In genomic region chr7:112202194-112202593, GRCm38 (mm10) we compare ENCODE assay signal across 11 mouse cellular contexts. TPM values are rescaled to one million over a fixed set of nuclear protein-coding genes. Genes with fewer than 3 reads are reported as not detected.
DNase-seq lines count a peak whose midpoint lies in the region; ATAC-seq and TF ChIP-seq lines count a peak whose summit lies in the region.
"Had no signal": no experiment of that assay in that cellular context is flagged by ENCODE, and none has a peak within 500 bp of the region (broad histone marks: within the 10 kb centered on the region; RNA-seq: fewer than 3 reads in every experiment).

No protein-coding gene starts in this region.

- no peak for DNase-seq in kidney, postnatal 25 days
- no peak for DNase-seq in Patski (ENCODE audit: low read depth, low spot score)
- peak; percentile 93 for DNase-seq in brain, adult 2 months (ENCODE audit: low read depth, low spot score)
- DNase-seq in thymus, postnatal 25 days: no peak
- DNase-seq in spleen, postnatal 36 days (ENCODE audit: low spot score in 2 of 2): no peak
- DNase-seq: right cerebral cortex, postnatal 14 days; thymus, adult 18-20 months had no signal

- H3K36me3 ChIP-seq in kidney, embryonic 14.5 days (ENCODE audit: control insufficient read depth, insufficient read depth, low read length): no peaks in the 10 kb centered on the region
- H3K36me3 ChIP-seq: G1E; limb, embryonic 15.5 days had no signal

- POLR2A ChIA-PET in Patski (lab: Charles Lee): interaction anchor here (0.7 to 1.4 kb wide), 5 partner anchors 11 to 119 kb away, joined by 3 to 5 read pairs (median 3); no protein-coding TSS in a partner anchor

- TF ChIP-seq CTCF in Patski (IDR thresholded peaks at IDR 0.05): no peak
- TF ChIP-seq CTCF in olfactory bulb, adult 2 months (IDR thresholded peaks at IDR 0.05; ENCODE audit: insufficient read depth, low read depth, low read length): no peak

- no peak overlapping the region for H3K4me2 ChIP-seq in kidney, embryonic 14.5 days (replicated peaks; ENCODE audit: low read depth, low read length)
- H3K4me2 ChIP-seq: limb, embryonic 15.5 days had no signal

- CTCF ChIA-PET in Patski (lab: Charles Lee): interaction anchor here (0.7 to 3.6 kb wide), 14 partner anchors 12 to 170 kb away, joined by 3 to 9 read pairs (median 4); no protein-coding TSS in a partner anchor

- WGBS in kidney, embryonic 14.5 days: 27% methylated on average over 4 of the region's 4 CpGs
- 14% methylated on average over 4 of the region's 4 CpGs for WGBS in olfactory bulb, adult 2 months

- in situ Hi-C loops in Patski (cut with MboI; ENCODE audit: low pct_unique_long_range_greater_than_20kb): loop anchor here (5.0 kb wide), 1 partner anchor 100 kb away; no protein-coding TSS in a partner anchor

- H3K9ac ChIP-seq in kidney, embryonic 14.5 days (ENCODE audit: low read depth, low read length): no peak overlapping the region
- H3K9ac ChIP-seq: limb, embryonic 15.5 days had no signal

- H3K27ac ChIP-seq in kidney, embryonic 14.5 days (ENCODE audit: low read depth, low read length): peak overlapping the region; percentile 8; the same call in 1 of the 2 replicates
- H3K27ac ChIP-seq in olfactory bulb, adult 2 months (ENCODE audit: insufficient read depth, low read depth, low read length): peak overlapping the region; percentile 60
- H3K27ac ChIP-seq: limb, embryonic 15.5 days had no signal

- ATAC-seq in kidney, embryonic 14.5 days (ENCODE audit: low FRiP score, low TSS enrichment): peak; percentile 43; the same call in 1 of the 2 replicates
- peak; percentile 66 for ATAC-seq in Patski

- TF ChIP-seq POLR2A in olfactory bulb, adult 2 months (IDR thresholded peaks at IDR 0.05; ENCODE audit: insufficient read depth, low read depth, low read length): no peak

- H3K9me3 ChIP-seq in kidney, embryonic 14.5 days (ENCODE audit: control insufficient read depth, low read length): no peaks in the 10 kb centered on the region
- H3K9me3 ChIP-seq: limb, embryonic 15.5 days had no signal

- H3K27me3 ChIP-seq in kidney, embryonic 14.5 days (ENCODE audit: control insufficient read depth, insufficient read depth, low read length): no peaks in the 10 kb centered on the region
- H3K27me3 ChIP-seq in Patski: no peaks in the 10 kb centered on the region
- H3K27me3 ChIP-seq: limb, embryonic 15.5 days had no signal

- H3K4me1 ChIP-seq in kidney, embryonic 14.5 days (ENCODE audit: control insufficient read depth, insufficient read depth, low read length): no peaks in the 10 kb centered on the region; the same call in 1 of the 2 replicates
- H3K4me1 ChIP-seq in olfactory bulb, adult 2 months (ENCODE audit: control insufficient read depth, insufficient read depth, low read length): peaks cover 40% of the 10 kb centered on the region

- H3K4me3 ChIP-seq in kidney, embryonic 14.5 days (ENCODE audit: low read length): no peak overlapping the region
- no peak overlapping the region for H3K4me3 ChIP-seq in olfactory bulb, adult 2 months (ENCODE audit: insufficient read depth, low read depth, low read length)
- H3K4me3 ChIP-seq: limb, embryonic 15.5 days had no signal

RNA-seq across cellular contexts. Expression of gene Mical2, which starts 23.5 kb away (rescaled TPM):
- polyA plus RNA-seq in kidney, embryonic 14.5 days (2014; fragmentation: Nextera tagmentation; extraction: Ambion mirVana): 5.0 and 7.7 TPM in 2 replicates
- polyA plus RNA-seq in Patski (2021): 50.7 TPM
- 155 TPM in 1 of 2 replicates, not detected in the other for polyA plus RNA-seq in olfactory bulb, adult 2 months (2012; ENCODE audit: insufficient read depth, insufficient read length, low replicate concordance, missing spikeins)
- polyA plus RNA-seq: G1E had no signal

RNA-seq across cellular contexts. Expression of gene Dkk3, which starts 43.3 kb away (rescaled TPM):
- polyA plus RNA-seq in kidney, embryonic 14.5 days (2014; fragmentation: Nextera tagmentation; extraction: Ambion mirVana): 9.3 and 14.9 TPM in 2 replicates
- polyA plus RNA-seq in Patski (2021): 99.9 TPM
- polyA plus RNA-seq in olfactory bulb, adult 2 months (2012; ENCODE audit: insufficient read depth, insufficient read length, low replicate concordance, missing spikeins): not detected in 2 replicates
- polyA plus RNA-seq: G1E had no signal

Comparison
In these comparisons a context has a peak if more than half of its experiments do, and no peak if none do; other contexts are left out.
1. RNA of gene Dkk3, which starts 43.3 kb away (polyA plus RNA-seq): 99.9 TPM in Patski (single experiment) and 9.3 to 14.9 TPM in kidney, embryonic 14.5 days; not detected in olfactory bulb, adult 2 months; every median in the first group is over 10 times any median in the second.